Mouse (Mus musculus) thymus, postnatal 14 days (tissue): Measurements from ENCODE around the gene Atp1a4.
"Not testable (repeated sequence)": the region's sequence is repeated elsewhere in the genome, so short reads cannot be mapped to it uniquely, and the experiment has no call there.

Experiments
- DNase-seq: peaks from one replicate; pipeline ENCODE4 v3.0.0; 2021

Atp1a4 gene

DNA sequence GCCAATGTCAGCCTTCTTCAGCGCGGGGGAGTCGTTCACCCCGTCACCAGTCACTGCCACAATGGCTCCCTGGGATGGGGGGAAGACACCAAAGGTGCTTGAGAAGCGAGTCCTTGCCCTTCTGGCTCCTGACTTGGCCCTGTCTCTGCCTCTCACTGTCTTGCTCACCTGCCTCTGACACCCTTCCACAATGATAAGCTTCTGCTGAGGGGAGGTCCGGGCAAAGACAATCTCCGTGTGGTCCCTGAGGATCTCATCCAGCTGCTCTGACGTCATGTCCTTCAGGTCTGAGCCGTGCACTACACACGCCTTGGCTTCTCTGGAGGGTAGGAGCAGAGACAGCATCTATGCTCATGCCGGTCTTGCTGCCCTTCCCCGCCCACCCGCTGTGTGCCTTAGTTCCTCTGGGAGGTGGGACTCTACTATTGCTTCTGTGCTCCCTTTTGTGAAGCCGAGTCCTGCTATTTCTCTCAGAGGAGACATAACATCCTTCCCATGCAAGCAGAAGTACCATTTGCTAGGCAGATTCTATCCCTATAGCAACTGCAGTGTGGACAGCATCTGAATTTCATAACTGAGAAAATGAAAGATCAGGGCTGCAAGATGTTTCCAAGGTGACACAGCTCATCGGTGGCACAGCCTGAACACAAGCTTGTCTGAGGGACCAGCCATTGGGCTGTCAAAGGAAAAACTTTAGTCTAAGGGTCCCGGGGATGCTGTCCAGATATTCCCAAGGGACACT, 21.7 kb upstream of the Atp1a4 start:
- DNase-seq: no peak

DNA sequence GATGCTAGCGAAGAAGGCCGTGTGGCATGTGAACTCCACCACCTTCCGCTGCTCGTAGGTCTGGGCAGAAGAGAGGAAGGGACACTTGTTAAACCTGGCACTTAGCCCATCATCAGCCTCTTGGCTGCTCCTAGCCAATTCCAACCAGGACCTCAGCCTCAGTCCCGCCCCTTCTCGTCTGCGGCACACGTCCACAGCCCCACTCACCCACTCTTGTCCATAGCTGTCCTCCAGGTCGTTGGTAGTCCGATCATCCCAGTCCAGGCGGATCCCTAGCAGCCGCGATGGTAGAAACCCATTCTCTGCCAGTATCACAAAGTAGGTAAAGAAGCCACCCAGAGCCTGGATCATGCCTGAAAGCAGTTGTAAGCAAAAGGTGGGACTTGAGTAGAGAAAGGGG, 20.1 kb upstream of the Atp1a4 start:
- DNase-seq: no peak

GRCm38 (mm10) chr1:172277172-172277571, 19.0 kb upstream of the Atp1a4 start:
- DNase-seq: peak; percentile 16

DNA sequence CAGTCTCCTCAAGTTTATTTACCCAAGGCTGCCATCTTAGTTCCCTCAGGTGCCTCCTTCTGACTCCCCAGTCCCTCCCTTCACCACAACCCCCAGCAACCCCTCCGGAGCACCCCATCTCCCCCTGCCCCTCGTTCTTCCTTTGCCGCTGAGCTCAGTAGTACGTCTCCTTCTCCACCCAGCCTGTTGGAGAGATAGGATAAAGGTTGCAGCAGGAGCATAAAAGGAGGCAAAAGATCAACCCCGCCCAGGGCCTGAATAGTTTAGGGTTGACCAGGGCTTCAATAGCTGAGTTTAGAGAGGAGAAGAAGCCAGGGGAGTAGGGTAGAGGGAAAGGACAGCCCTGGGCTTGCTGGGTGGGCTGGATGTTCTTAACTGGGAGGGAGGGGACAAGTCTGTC, 16.3 kb upstream of the Atp1a4 start:
- DNase-seq: no peak

GRCm38 (mm10) chr1:172274116-172274515, 15.9 kb upstream of the Atp1a4 start:
- DNase-seq: no peak

- DNase-seq: no peak
Observed at GRCm38 (mm10) chr1:172273386-172273785, 15.2 kb upstream of the Atp1a4 start.

- DNase-seq: no peak
Observed at GRCm38 (mm10) chr1:172271765-172272164, 13.6 kb upstream of the Atp1a4 start.

DNA sequence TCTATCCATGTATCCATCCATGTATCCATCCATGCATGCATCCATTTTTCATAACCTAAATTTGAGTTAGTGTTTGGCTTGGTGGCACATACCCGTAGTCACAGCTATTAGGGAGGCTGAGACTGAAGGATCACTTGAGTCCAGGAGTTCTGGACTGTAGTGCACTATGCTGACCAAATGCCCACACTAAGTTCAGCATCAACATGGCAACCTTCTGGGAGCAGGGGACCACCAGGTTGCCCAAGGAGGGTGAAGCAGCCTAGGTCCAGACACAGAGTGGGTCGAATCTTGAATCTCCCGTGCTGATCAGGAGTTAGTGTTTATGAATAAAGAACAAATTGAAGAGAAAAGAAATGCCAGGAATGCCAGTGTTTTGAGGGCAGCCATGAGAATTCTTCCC, 13.0 kb upstream of the Atp1a4 start:
- DNase-seq: no peak

- no peak for DNase-seq
Observed at GRCm38 (mm10) chr1:172261477-172262078, 3.4 kb upstream of the Atp1a4 start, which contains the start of gene Igsf8. TSS of gene Igsf8 (plus strand) at chr1:172261641.

- peak; percentile 71 for DNase-seq
Observed at GRCm38 (mm10) chr1:172247679-172248078, 10.5 kb downstream of the Atp1a4 start.

GRCm38 (mm10) chr1:172247216-172247615, 11.0 kb downstream of the Atp1a4 start:
- DNase-seq: no peak

DNA sequence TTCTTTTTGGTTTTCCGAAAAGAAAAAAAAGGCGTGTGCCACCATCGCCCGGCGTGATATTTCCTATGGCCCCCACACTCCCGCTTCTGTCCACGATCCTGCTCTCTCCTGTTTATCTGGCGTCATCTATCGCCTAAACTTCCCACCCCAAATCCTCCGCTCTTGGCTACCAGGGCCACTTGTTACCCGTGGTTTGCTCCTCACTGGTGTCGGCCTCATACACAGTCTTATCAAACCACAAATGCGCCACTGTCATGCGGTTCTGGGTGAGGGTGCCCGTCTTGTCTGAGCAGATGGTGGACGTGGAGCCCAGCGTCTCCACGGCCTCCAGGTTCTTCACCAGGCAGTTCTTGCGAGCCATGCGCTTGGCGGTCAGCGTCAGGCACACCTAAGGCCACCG, 13.6 kb downstream of the Atp1a4 start:
- DNase-seq: not testable (repeated sequence)

- peak; percentile 10 for DNase-seq
Observed at GRCm38 (mm10) chr1:172243547-172244205, 14.5 kb downstream of the Atp1a4 start.

DNA sequence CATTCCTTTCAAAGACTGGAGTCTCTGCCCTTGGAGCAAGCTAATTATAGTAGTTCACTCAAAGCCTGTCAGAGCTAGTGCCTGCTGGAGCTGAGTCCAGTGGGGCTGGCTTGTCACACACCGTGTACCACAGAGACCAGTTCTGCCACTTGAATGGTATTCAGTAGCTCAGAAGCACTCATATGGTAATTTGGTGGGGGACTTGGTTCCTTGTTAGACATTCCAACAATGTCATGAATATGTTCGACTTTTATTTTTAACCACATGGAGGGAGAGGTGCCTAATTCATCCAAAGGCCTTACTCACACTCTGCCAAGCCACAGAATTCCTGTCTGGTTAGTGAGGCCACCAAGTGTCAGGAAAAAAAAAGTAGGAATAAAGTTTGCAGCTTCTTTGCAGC, 15.8 kb downstream of the Atp1a4 start:
- no peak for DNase-seq

DNA sequence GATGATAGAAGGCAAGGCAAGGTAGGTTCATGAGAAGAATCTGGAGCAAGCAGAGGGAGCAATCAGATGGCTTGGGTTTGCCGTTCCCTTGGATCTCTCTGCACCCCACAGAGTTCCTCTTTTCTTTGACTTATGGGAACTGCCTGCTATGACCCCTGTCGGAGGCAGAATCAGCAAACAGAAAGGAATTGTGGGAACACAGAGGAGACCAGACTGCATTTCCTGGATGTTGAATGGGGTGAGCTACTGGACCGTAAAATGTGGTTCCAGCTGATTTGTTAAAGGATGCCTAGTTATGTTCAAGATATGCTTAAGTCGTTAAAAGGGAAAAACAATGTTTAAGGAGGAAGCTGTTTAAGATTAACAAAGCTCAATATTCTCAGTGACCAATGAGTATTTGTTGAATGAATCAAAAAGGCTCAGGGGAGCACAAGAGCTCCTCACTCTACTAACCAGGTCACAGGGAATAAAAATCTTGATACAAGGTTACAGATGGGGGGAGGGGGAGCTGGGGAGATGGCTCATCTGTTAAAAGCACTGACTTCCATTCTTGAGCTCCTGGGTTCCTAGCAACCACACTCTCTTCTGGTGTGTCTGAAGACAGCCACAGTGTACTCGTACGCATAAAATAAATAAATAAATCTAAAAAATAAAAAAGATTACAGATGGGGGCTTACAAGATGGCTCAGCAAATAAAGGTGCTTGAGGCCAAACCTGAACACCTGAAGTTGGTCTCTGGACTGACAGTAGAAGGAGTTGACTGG, 17.1 kb downstream of the Atp1a4 start:
- no peak for DNase-seq

DNA sequence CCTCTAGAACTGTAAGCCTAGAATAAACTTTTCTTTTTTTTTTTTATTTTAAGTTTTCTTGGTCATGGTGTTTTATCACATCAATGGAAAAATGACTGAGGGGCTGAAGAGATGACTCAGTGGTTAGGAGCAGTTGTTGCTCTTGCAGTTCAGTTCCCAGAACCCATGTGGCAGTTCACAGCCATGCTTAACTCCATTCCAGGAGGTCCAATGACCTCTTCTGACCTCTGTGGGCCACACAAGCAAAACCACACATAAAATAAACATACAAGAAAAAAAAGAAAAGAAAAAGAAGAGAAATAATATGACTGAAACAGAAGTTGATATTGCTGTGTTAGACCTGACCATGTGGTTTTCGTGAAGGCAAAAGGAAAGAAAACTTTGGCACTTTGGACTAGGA, 29.0 kb downstream of the Atp1a4 start:
- no peak for DNase-seq

DNA sequence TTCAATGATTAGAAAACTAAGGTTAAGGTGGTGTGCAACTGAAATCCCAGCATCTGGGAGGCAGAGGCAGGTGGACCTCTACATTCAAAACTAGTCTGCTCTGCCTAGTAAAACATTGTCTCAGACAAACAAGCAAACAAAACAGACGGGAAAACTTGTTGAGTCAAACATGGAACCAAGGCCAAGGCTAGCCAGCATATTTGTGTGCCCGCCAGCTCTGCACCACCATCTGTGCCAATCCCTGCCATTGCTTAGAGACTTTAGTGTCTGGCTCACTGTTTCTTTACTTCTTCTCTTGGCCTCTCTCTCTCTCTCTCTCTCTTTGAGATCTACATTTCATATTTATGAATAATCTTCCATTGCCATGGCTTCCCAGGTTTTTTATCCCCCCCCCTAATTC, 30.0 kb downstream of the Atp1a4 start:
- DNase-seq: no peak

GRCm38 (mm10) chr1:172221297-172222063, 36.7 kb downstream of the Atp1a4 start:
- DNase-seq: no peak

DNA sequence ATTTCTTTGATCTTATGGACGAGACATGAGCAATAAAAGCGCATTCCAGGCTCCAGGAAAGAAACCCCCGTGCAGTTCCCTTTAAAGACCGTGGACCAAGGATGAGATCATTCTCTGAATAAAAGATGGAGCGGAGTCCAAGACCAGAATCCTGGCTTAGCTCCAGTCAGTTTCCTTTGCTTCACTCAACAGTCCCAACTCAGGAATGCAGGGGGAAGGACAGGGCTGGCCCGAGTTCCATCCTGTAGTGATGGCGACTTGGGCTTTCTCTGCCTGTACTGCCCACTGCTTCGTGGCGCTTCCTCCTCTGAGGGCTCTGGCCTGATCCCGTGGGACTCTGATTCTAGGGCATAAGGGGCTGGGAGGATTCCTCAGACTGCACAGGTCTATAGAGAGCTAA, 37.8 kb downstream of the Atp1a4 start:
- DNase-seq: no peak

DNA sequence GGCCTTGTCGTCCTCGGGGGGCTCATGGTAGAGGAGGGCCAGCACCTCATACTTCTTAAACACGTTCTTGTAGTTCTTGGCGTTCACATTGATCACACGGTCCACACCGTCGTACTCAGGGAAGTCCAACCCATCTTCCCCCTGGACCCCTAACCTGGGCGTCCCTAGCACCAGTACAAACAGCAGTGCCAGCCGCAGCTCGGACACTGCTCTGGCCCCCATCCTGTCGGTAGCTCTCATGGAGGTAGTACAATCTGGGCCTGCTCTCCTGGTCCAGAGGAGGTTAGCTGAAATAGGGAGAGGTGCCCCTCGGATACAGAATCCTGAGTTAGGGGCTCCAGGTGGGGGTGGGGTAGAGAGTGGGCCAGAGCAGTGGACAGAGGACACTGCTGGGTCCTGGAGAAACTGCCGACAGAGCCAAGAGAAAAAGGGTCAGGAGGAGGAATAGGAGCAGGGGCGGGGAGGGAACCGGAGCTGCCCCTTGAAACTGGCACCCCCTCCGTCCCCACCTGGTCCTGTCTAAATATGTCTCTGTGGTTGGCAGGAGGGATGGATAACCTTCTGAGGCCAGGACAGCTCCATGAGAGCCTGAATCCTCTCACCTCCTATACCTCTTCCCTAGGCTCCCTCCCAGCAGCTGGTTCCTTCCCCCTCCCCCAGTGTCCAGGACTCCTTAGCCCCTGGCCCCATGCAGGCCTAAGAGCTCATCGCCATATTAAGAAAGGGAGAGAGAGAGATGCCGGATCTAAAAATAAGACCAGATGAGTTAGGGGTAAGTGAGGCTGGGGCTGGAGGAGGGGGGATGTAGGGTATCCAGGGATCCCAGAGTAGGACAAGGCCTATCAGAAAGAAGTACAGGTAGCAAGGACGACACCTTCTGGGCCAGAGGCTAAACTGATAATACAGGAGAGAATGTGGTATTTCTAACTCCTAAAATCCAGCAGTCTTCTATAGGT, 38.5 kb downstream of the Atp1a4 start, which contains the start of gene Casq1:
Gene Casq1, minus strand, starts transcription at position 418 of the 956 bp plus-strand sequence.
- no peak for DNase-seq
